In genomic region chr7:49245537-49246239, GRCm38 (mm10) we compare ENCODE assay signal across 8 mouse cellular contexts.
DNase-seq lines count a peak whose midpoint lies in the region; ATAC-seq and TF ChIP-seq lines count a peak whose summit lies in the region.

No protein-coding gene starts in this region.

- peak overlapping the region; percentile 59 for H3K27ac ChIP-seq in MEL (ENCODE audit: control insufficient read depth, low read depth, low read length)
- H3K27ac ChIP-seq in cerebellum, adult 2 months (ENCODE audit: insufficient read depth, low read length), result peak overlapping the region; percentile 95
- H3K27ac ChIP-seq in forebrain, postnatal 0 days (ENCODE audit: low read depth, low read length), result peak overlapping the region; percentile 88
- peak overlapping the region; percentile 89 for H3K27ac ChIP-seq in lung, embryonic 15.5 days
- H3K27ac ChIP-seq in olfactory bulb, adult 2 months (ENCODE audit: insufficient read depth, low read depth, low read length), result peak overlapping the region; percentile 86

- WGBS in cerebellum, adult 2 months, result under 1% methylated on average over 68 of the region's 68 CpGs
- WGBS in forebrain, postnatal 0 days, result 1% methylated on average over 68 of the region's 68 CpGs
- under 1% methylated on average over 68 of the region's 68 CpGs for WGBS in lung, embryonic 15.5 days
- WGBS in olfactory bulb, adult 2 months, result under 1% methylated on average over 68 of the region's 68 CpGs

- TF ChIP-seq CTCF in MEL (IDR thresholded peaks at IDR 0.05 in 2 of 3, conservative IDR thresholded peaks at IDR 0.05 in 1 of 3; ENCODE audit: control insufficient read depth in 1 of 3, insufficient read depth in 1 of 3, low read depth in 2 of 3, low read length in 3 of 3, poor library complexity in 1 of 3, severe bottlenecking in 1 of 3), result no peak
- no peak for TF ChIP-seq CTCF in cerebellum, adult 2 months (IDR thresholded peaks at IDR 0.05; ENCODE audit: borderline replicate concordance, insufficient read depth, low read depth, low read length)
- TF ChIP-seq CTCF in forebrain, postnatal 0 days (IDR thresholded peaks at IDR 0.05; ENCODE audit: low read depth), result no peak
- 0 out of 2 replicates have a peak, but pooled peaks have one; percentile 7 for TF ChIP-seq CTCF in olfactory bulb, adult 2 months (IDR thresholded peaks at IDR 0.05; ENCODE audit: insufficient read depth, low read depth, low read length)

- peak overlapping the region; percentile 83 for H3K9ac ChIP-seq in MEL (ENCODE audit: control insufficient read depth, low read depth, low read length, poor library complexity, severe bottlenecking)
- peak overlapping the region; percentile 76 for H3K9ac ChIP-seq in forebrain, postnatal 0 days
- peak overlapping the region; percentile 60 for H3K9ac ChIP-seq in lung, embryonic 15.5 days

- peak overlapping the region; percentile 87 for H3K4me2 ChIP-seq in forebrain, postnatal 0 days (ENCODE audit: low read depth)
- peak overlapping the region; percentile 93 for H3K4me2 ChIP-seq in lung, embryonic 15.5 days

- no peak for TF ChIP-seq RAD21 in MEL (IDR thresholded peaks at IDR 0.05; ENCODE audit: low read depth, low read length)

- peak overlapping the region; percentile 72 to 75 for H3K4me3 ChIP-seq in MEL (ENCODE audit: control insufficient read depth in 1 of 2, insufficient read depth in 1 of 2, low read depth in 2 of 2, low read length in 2 of 2)
- H3K4me3 ChIP-seq in cerebellum, adult 2 months (replicated peaks; ENCODE audit: insufficient read depth, low read depth, low read length), result peak overlapping the region; percentile 96
- H3K4me3 ChIP-seq in forebrain, postnatal 0 days (ENCODE audit: low read depth, low read length), result peak overlapping the region; percentile 68
- peak overlapping the region; percentile 51 for H3K4me3 ChIP-seq in lung, embryonic 15.5 days
- H3K4me3 ChIP-seq in olfactory bulb, adult 2 months (ENCODE audit: insufficient read depth, low read depth, low read length), result peak overlapping the region; percentile 90

- H3K36me3 ChIP-seq in MEL (ENCODE audit: control insufficient read depth in 1 of 2, insufficient read depth in 2 of 2, low read length in 2 of 2), result peaks cover 0 to 23% of the 10 kb centered on the region in 2 experiments; a peak in 2 of 4 replicates
- no peaks in the 10 kb centered on the region for H3K36me3 ChIP-seq in forebrain, postnatal 0 days (ENCODE audit: insufficient read depth)
- no peaks in the 10 kb centered on the region for H3K36me3 ChIP-seq in lung, embryonic 15.5 days

- peak; percentile 23 to 66; a peak in 3 of 4 replicates for TF ChIP-seq EP300 in MEL (IDR thresholded peaks at IDR 0.05; ENCODE audit: low read depth in 1 of 2, low read length in 2 of 2)

- TF ChIP-seq POLR2A in MEL (IDR thresholded peaks at IDR 0.05; ENCODE audit: control insufficient read depth in 1 of 2, insufficient read depth in 1 of 2, low read depth in 1 of 2, low read length in 2 of 2, poor library complexity in 1 of 2), result peak; percentile 81 to 92
- peak; percentile 79; the same call in 1 of the 2 replicates for TF ChIP-seq POLR2A in cerebellum, adult 2 months (IDR thresholded peaks at IDR 0.05; ENCODE audit: borderline replicate concordance, insufficient read depth, low read length)
- peak; percentile 93 for TF ChIP-seq POLR2A in olfactory bulb, adult 2 months (IDR thresholded peaks at IDR 0.05; ENCODE audit: insufficient read depth, low read depth, low read length)

- peaks cover under 1 to 2% of the 10 kb centered on the region in 2 experiments; a peak in 2 of 4 replicates for H3K27me3 ChIP-seq in MEL (ENCODE audit: control insufficient read depth in 1 of 2, insufficient read depth in 2 of 2, low read length in 2 of 2)
- H3K27me3 ChIP-seq in cerebellum, adult 2 months (ENCODE audit: control insufficient read depth, insufficient read depth, low read length), result no peaks in the 10 kb centered on the region
- no peaks in the 10 kb centered on the region for H3K27me3 ChIP-seq in forebrain, postnatal 0 days (ENCODE audit: insufficient read depth, low read length)
- peaks cover 16% of the 10 kb centered on the region for H3K27me3 ChIP-seq in lung, embryonic 15.5 days

- H3K79me2 ChIP-seq in MEL (ENCODE audit: control insufficient read depth, insufficient read depth, low read length, poor library complexity), result peaks cover 4% of the 10 kb centered on the region

- H3K9me3 ChIP-seq in MEL (replicated peaks; ENCODE audit: insufficient read depth, low read length), result no peaks in the 10 kb centered on the region
- H3K9me3 ChIP-seq in forebrain, postnatal 0 days (ENCODE audit: low read length), result no peaks in the 10 kb centered on the region
- no peaks in the 10 kb centered on the region for H3K9me3 ChIP-seq in lung, embryonic 15.5 days

- H3K4me1 ChIP-seq in MEL (ENCODE audit: control insufficient read depth in 1 of 2, insufficient read depth in 2 of 2, low read length in 2 of 2), result peaks cover 3 to 27% of the 10 kb centered on the region in 2 experiments; a peak in 3 of 4 replicates
- peaks cover 17% of the 10 kb centered on the region for H3K4me1 ChIP-seq in cerebellum, adult 2 months (ENCODE audit: control insufficient read depth, insufficient read depth, low read length)
- H3K4me1 ChIP-seq in forebrain, postnatal 0 days (ENCODE audit: insufficient read depth), result peaks cover 16% of the 10 kb centered on the region
- peaks cover 58% of the 10 kb centered on the region for H3K4me1 ChIP-seq in lung, embryonic 15.5 days
- peaks cover 32% of the 10 kb centered on the region for H3K4me1 ChIP-seq in olfactory bulb, adult 2 months (ENCODE audit: control insufficient read depth, insufficient read depth, low read length)

- peak; percentile 95 for ATAC-seq in forebrain, postnatal 0 days
- ATAC-seq in lung, embryonic 15.5 days (ENCODE audit: borderline replicate concordance, extremely low read depth, low FRiP score, low TSS enrichment), result peak; percentile 95

- peak; percentile 95 for DNase-seq in MEL (ENCODE audit: low read depth, low spot score)
- peak; percentile 93 to 95 for DNase-seq in cerebellum, adult 2 months
- DNase-seq in forebrain, postnatal 0 days, result peak; percentile 97
- peak; percentile 96 for DNase-seq in heart, postnatal 4 days
- peak; percentile 84 to 89 for DNase-seq in layer of hippocampus, adult 8-10 months (ENCODE audit: low spot score in 2 of 2)
- peak; percentile 74 to 77 for DNase-seq in thymus, adult 18-20 months

TF ChIP-seq in MEL, 35 proteins besides CTCF, POLR2A, EP300 and RAD21 (continues in another document):
- no peak for TF ChIP-seq RCOR1 (IDR thresholded peaks at IDR 0.05; ENCODE audit: low read depth, low read length)
- no peak; the same call in 1 of the 2 replicates for TF ChIP-seq KAT2A (conservative IDR thresholded peaks at IDR 0.05; ENCODE audit: low read depth, low read length)
- no peak for TF ChIP-seq ELF1 (IDR thresholded peaks at IDR 0.05; ENCODE audit: low read depth, low read length)
- TF ChIP-seq GABPA (IDR thresholded peaks at IDR 0.05; ENCODE audit: low read depth, low read length), result no peak
- TF ChIP-seq USF1 (IDR thresholded peaks at IDR 0.05; ENCODE audit: low read depth, low read length), result no peak
- peak; percentile 78; the same call in 1 of the 2 replicates for TF ChIP-seq POLR2AphosphoS2 (IDR thresholded peaks at IDR 0.05; ENCODE audit: low read length)
- TF ChIP-seq MAX (IDR thresholded peaks at IDR 0.05; ENCODE audit: low read length), result peak; percentile 45
- 0 out of 2 replicates have a peak, but pooled peaks have one; percentile 3 for TF ChIP-seq GATA1 (IDR thresholded peaks at IDR 0.05; ENCODE audit: low read depth, low read length)
- peak; percentile 40; the same call in 1 of the 2 replicates for TF ChIP-seq SIN3A (IDR thresholded peaks at IDR 0.05; ENCODE audit: low read length)
- TF ChIP-seq E2F4 (IDR thresholded peaks at IDR 0.05; ENCODE audit: borderline replicate concordance, low read depth, low read length), result peak; percentile 65; the same call in 1 of the 2 replicates
- TF ChIP-seq MYB (IDR thresholded peaks at IDR 0.05; ENCODE audit: low read depth, low read length), result peak; percentile 63
- peak; percentile 47; the same call in 1 of the 2 replicates for TF ChIP-seq HCFC1 (IDR thresholded peaks at IDR 0.05; ENCODE audit: low read depth, low read length)
- TF ChIP-seq MYC (IDR thresholded peaks at IDR 0.05; ENCODE audit: low read depth, low read length), result no peak
- TF ChIP-seq ZC3H11A (IDR thresholded peaks at IDR 0.05; ENCODE audit: low read depth, low read length), result no peak
- TF ChIP-seq ZKSCAN1 (IDR thresholded peaks at IDR 0.05; ENCODE audit: low read depth, low read length), result no peak
- TF ChIP-seq NRF1 (IDR thresholded peaks at IDR 0.05; ENCODE audit: insufficient read depth, low read depth, low read length, poor library complexity, severe bottlenecking), result peak; percentile 46; the same call in 1 of the 2 replicates
- peak; percentile 75; the same call in 1 of the 2 replicates for TF ChIP-seq ZMIZ1 (IDR thresholded peaks at IDR 0.05; ENCODE audit: low read depth, low read length)
- TF ChIP-seq ZNF384 (IDR thresholded peaks at IDR 0.05; ENCODE audit: low read depth, low read length), result no peak
- 0 out of 2 replicates have a peak, but pooled peaks have one; percentile 44 for TF ChIP-seq TCF12 (IDR thresholded peaks at IDR 0.05; ENCODE audit: low read depth, low read length)
- TF ChIP-seq NELFE (IDR thresholded peaks at IDR 0.05; ENCODE audit: low read depth, low read length), result peak; percentile 87
- no peak for TF ChIP-seq MXI1 (IDR thresholded peaks at IDR 0.05; ENCODE audit: low read depth, low read length)
- TF ChIP-seq POLR2AphosphoS5 (IDR thresholded peaks at IDR 0.05; ENCODE audit: borderline replicate concordance, low read depth, low read length), result no peak
- peak; percentile 13; the same call in 1 of the 2 replicates for TF ChIP-seq ETS1 (IDR thresholded peaks at IDR 0.05; ENCODE audit: low read depth, low read length)
- TF ChIP-seq CHD1 (IDR thresholded peaks at IDR 0.05; ENCODE audit: low read depth, low read length), result no peak
- TF ChIP-seq SMC3 (IDR thresholded peaks at IDR 0.05; ENCODE audit: low read depth, low read length), result no peak
- no peak for TF ChIP-seq JUND (IDR thresholded peaks at IDR 0.05; ENCODE audit: low read depth, low read length)
- TF ChIP-seq UBTF (IDR thresholded peaks at IDR 0.05; ENCODE audit: borderline replicate concordance, insufficient read depth, low read depth, low read length), result no peak
- no peak for TF ChIP-seq CHD2 (IDR thresholded peaks at IDR 0.05; ENCODE audit: low read length)
- TF ChIP-seq TBP (IDR thresholded peaks at IDR 0.05; ENCODE audit: low read depth, low read length), result no peak
- no peak for TF ChIP-seq USF2 (IDR thresholded peaks at IDR 0.05; ENCODE audit: borderline replicate concordance in 1 of 2, insufficient read depth in 1 of 2, low read depth in 1 of 2, low read length in 2 of 2)
- TF ChIP-seq BHLHE40 (IDR thresholded peaks at IDR 0.05; ENCODE audit: borderline replicate concordance, low read depth, low read length), result no peak
- no peak for TF ChIP-seq MAFK (IDR thresholded peaks at IDR 0.05; ENCODE audit: borderline replicate concordance, low read depth, low read length)

Comparison
In these comparisons a context has a peak if more than half of its experiments do, and no peak if none do; other contexts are left out.
1. Peak in every context shown above with its lines: DNase-seq, ATAC-seq, H3K4me3 ChIP-seq and H3K27ac ChIP-seq.